Mouse (Mus musculus) adrenal gland, postnatal 36 days (tissue): Measurements from ENCODE around the gene Arrdc5. TPM values are rescaled to one million over a fixed set of nuclear protein-coding genes. Genes with fewer than 3 reads are reported as not detected.
"Not testable (repeated sequence)": the region's sequence is repeated elsewhere in the genome, so short reads cannot be mapped to it uniquely, and the experiment has no call there.

ENCODE experiments used
- DNase-seq, 2 experiments: peaks; one replicate each; pipeline ENCODE4 v3.0.0; 2021; ENCODE audit warnings: mixed read lengths in 1 of 2
- total RNA-seq, 2 experiments: library from RNA; stranded (reverse); gene quantifications; 2 replicates each; pipeline ENCODE4 v1.2.3; 2021

Gene Arrdc5
- total RNA-seq, 2 experiments from 2014 or later, result not detected

- DNase-seq, result no peak
These were observed 22.6 kb downstream of the Arrdc5 start for GRCm38 (mm10) chr17:56277567-56277893.

GRCm38 (mm10) chr17:56276643-56277566, 23.2 kb downstream of the Arrdc5 start, which contains the start of gene Ticam1:
Gene Ticam1 (minus strand): TSS chr17:56276786.
- peak; percentile 93 to 94 for DNase-seq

DNA sequence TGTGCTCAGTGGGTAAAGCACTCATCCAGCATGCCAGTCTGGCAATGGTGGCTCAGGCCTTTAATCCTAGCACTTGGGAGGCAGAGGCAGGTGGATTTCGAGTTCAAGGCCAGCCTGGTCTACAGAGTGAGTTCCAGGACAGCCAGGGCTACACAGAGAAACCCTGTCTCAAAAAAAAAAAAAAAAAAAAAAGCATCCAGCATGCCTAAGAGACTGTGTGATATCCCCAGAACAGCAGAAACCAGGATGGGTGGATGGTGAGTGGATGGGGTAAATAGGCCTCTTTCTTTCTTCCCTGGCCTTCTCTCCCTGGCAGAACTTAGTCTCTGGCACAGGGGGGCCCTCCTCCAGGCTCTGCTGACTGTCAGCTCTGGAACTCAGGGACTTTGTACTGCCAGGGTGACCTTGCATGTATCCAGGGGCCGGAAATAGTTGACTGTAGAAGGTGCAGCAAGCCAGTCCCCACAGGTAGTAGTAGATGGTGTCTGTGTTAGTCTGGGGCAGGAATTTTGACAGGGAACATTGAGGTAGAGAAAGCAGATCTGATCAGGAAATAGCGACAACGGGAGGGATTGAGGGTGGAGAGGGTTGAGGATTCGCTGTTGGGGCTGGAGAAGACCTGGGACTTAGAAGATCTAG, 24.1 kb downstream of the Arrdc5 start:
- peak; percentile 63 to 67 for DNase-seq

DNA sequence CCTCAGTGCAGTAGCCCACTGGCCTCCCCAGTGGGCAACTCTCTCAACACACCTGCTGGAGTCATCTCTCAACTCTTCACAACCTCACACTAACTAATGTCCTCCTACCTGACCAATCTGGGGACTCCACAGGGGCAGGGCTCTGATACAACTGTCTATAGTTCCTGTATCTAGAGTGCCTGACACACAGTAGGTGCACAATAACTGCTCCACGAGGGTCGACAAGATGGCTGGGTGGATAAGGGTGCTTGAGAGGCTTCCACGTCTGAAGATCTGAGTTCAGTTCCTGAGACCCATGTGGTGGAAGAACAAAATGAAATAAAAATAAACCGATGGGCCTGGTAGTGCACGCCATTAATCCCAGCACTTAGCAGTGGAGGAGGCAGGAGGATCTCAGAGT, 26.1 kb downstream of the Arrdc5 start:
- DNase-seq, result no peak

GRCm38 (mm10) chr17:56273482-56273881, 26.6 kb downstream of the Arrdc5 start:
- no peak for DNase-seq

DNA sequence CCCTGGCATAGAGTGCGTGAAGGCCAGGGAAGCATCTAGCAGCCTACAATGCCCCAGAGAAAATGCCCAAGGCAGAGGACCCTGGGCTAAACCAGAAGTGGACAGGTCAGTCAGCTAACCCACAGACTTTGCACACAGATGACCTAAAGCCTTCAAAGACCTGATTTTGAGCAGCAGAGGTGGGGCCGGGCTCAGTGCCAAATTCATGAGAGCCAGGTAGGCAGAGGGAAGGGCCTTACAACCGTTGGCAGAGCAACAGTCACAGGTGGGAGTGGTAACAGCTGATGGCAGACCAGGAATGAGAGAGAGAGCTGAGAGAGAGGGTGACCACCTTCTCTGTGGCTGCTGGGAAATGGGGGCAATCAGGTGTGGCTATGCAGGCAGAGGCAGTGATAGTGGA, 27.4 kb downstream of the Arrdc5 start:
- no peak for DNase-seq

DNA sequence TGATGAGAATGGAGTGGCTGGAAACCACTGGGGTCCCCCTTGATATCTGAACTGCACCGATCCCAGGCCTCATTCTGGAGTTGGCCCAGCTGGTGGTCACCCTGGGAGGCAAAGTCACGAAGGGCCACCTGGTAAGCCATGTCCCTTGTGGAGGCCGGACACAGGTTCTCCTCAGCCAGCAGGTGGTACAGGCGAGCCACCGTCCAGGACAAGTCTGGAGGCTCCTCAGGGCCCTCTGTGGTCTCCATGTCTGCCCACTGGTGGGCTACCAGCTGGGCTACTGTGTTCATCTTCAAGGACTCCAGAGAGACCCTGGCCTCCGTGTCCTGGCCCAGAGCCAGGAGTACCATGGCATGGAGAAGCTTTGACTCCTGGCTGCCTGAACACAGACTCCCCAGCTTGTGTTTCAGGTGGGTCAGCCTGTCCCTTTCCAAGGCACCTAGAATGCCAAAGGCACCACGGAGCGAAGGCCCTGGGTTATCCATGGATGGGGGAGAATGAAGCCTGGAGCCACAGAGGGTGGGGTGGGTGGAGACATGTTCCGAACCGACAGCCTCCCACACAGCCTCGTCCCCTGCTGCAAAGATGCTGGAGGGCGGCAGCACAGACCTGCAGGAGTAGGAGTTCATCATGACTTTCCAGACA, 28.4 kb downstream of the Arrdc5 start:
- no peak for DNase-seq

DNA sequence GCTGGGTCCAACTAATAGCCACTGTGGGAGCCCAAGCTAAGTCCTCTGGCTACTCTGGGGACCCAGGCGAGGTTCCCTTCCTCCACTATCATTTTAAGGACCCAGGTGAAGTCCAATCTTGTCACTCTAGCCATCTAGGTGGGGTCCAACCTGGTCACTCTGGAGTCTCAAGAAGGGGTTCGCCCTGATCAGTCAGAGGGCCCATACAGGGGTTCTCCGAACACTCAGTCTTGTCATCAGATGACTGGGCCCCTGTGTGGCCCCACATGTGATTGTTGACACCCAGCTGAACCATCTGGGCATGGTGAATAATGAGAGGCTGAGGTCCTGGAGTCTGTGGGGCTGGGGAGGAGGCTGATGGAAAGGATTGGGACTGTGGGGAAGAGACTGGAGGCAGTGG, 30.3 kb downstream of the Arrdc5 start:
- DNase-seq, result no peak

GRCm38 (mm10) chr17:56269153-56269630, 30.9 kb downstream of the Arrdc5 start:
- DNase-seq, result peak; percentile 46 to 73

DNA sequence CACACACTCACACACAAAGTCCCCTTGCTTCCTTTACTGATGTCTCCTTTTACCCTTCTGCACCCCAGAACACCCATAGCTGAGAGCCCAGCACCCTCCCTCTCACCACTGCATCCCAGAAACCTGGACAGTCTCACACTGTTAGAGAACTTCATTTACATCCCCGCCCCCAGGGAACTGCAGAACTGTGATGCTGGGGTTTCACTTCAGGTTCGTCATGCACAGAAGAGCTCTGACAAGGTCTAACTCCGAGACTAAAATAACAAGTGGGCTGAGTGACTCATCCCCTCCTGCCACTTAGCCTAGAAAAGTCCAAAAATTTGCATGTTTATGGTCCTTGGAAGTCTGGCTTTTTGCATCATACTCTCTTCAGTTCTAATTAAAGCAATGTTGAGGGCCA, 33.8 kb downstream of the Arrdc5 start:
- peak; percentile 71 to 73 for DNase-seq

GRCm38 (mm10) chr17:56265869-56266268, 34.2 kb downstream of the Arrdc5 start:
- peak; percentile 57 to 62 for DNase-seq

GRCm38 (mm10) chr17:56265011-56265410, 35.1 kb downstream of the Arrdc5 start:
- DNase-seq, result no peak

DNA sequence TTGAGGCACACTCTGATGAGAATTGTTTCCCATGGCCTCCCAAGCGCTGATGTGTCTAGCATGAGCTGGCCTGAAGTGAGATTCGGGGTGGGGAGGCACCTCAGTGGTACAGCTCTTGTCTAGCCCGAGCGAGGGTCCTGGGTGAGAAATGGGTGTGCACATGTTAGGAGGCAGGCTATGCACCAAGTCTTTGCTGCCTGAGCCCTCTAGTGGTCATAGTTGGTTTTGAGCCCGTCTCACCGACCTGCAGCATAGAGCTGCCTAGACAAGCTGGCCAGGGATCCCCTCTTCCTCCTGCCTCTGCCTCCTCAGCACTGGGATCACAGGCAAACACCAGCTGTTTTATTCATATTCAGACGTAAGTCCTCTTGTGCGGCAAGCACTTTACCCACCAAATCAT, 36.1 kb downstream of the Arrdc5 start:
- peak; percentile 86 to 89 for DNase-seq

- no peak for DNase-seq
These were observed 37.4 kb downstream of the Arrdc5 start for GRCm38 (mm10) chr17:56262645-56263094.

DNA sequence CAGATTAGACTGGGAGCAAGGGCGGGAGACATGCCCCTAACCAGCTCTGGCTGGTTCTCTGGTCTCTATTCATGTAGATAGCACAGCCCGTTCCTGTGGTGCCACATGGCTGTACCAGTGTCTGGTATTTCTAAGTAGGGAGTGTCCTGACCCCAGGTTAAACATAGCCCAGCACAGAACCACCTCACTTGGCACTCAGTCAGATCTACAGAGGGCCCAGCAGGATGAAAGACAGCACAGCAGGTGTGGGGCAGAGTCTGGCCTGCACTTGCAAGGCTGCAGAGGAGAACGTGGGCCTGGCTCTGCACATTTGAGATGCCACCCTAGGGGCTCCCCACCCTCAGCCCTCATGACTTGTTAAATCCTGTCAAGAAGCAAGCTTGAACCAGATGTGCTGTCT, 38.9 kb downstream of the Arrdc5 start:
- DNase-seq, result no peak

DNA sequence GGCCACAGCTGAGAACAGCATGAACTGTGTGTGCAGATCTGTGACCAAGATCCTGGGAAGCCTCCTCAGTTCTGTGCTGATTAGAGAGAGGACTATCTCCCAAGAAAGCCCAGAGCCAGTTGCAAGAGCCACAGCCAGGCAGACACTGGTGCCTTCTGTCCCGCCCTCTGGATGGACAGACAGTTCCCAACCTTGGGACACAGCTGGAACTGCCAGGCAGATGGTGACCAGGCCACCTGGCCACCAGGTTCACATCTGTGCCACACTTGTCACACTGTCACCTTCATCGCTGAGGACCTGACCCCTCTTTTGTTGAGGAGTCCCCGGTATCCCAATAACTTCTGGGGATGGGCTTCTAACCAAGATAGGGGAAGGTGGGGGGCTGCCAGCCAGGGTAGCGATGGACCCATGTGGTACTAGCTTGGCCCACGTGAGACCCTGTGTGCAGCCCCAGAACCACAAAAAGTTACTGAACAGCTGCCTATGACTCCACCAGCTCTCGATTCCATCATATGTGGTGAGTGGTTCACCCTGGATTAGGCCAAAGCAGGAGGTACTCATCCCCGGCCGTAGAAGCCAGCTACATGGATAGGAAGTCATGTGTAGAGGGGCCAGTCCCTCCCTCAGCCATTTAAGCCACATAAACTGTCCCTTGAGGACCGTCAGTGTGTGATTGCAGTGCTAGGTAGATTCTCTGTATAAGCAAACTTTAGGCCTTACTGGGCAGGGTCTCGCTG, 40.6 kb downstream of the Arrdc5 start:
- DNase-seq, result no peak

DNA sequence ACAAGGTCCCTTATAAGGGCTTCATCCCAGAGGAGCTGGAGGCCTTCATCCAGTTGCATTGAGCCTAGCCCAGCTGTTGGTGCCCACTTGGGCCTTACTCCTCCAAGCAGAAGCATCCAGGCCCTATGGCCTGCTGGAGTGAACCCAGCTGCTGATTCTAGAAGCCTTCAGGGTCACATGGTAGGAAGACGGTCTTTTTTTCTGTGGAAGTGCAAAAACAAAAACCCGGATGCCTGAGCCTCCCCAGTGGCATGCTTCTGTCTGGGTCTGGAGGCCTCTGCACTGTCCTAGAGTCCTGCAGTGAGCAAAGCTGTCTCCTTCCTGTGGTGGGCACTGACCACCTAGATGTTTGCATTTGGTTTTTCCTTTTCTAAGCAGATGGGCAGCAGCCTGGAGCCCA, 41.3 kb downstream of the Arrdc5 start:
- DNase-seq, result not testable (repeated sequence)

GRCm38 (mm10) chr17:56258269-56258668, 41.8 kb downstream of the Arrdc5 start:
- not testable (repeated sequence) for DNase-seq

GRCm38 (mm10) chr17:56257181-56257894, 42.7 kb downstream of the Arrdc5 start:
- no peak for DNase-seq

DNA sequence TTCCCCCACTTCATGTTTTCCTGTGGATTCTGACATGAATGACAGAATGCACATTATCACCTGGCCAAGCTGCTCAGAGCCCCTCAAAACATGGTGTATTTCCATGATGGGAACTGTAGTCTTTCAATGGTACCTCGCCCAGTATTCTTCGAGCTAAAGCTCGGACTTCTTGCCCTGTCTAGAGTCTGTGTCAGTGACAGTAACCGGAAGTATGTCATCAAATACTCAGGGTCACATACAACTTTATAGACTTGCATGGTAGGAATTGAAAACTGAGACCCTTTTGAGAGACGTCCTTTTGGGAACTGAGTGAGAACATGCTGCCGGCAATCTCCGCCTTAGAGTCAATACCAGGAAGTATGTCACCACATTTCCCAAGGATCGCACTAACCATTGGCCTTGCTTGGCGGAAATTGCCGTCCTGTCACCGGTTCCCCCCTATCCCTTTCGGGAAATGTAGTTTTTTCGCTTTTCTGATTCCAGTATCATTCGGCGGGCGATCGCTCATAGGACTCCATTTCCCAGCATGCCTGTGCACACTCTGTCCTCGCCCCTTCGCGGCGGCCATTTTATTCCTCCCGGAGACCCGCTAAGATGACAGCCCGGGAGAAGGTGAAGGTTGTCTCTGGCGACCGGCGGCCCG, 43.7 kb downstream of the Arrdc5 start, which contains the start of gene Fem1a:
Fem1a (plus strand) TSS at position 572 of the 643 bp plus-strand sequence.
- DNase-seq, result peak; percentile 91 to 92

GRCm38 (mm10) chr17:56255863-56256238, 44.2 kb downstream of the Arrdc5 start:
- DNase-seq, result peak; percentile 98 to 99
